Comparison of ENCODE assay signal across 8 mouse cellular contexts in genomic region chr10:43174326-43175155, GRCm38 (mm10). TPM values are rescaled to one million over a fixed set of nuclear protein-coding genes. Genes with fewer than 3 reads are reported as not detected.
DNase-seq lines count a peak whose midpoint lies in the region; ATAC-seq lines count a peak whose summit lies in the region.

Sobp (minus strand) TSS chr10:43174530.
9030612E09Rik (plus strand) TSS chr10:43174704.

- WGBS in forebrain, embryonic 14.5 days = under 1% methylated on average over 47 of the region's 91 CpGs
- under 1% methylated on average over 86 of the region's 91 CpGs for WGBS in heart, embryonic 16.5 days
- under 1% methylated on average over 81 of the region's 91 CpGs for WGBS in liver, embryonic 15.5 days (ENCODE audit: insufficient replicate concordance)

- no peaks in the 10 kb centered on the region for H3K27me3 ChIP-seq in forebrain, embryonic 14.5 days (replicated peaks; ENCODE audit: control insufficient read depth, insufficient read depth, low read length)
- H3K27me3 ChIP-seq in heart, embryonic 16.5 days (ENCODE audit: control insufficient read depth, insufficient read depth, low read length) = peaks cover 9% of the 10 kb centered on the region
- peaks cover 94% of the 10 kb centered on the region for H3K27me3 ChIP-seq in liver, embryonic 15.5 days

- peak within 1 kb of the TSS; percentile 96 for H3K27ac ChIP-seq in forebrain, embryonic 14.5 days (ENCODE audit: low read depth, low read length)
- H3K27ac ChIP-seq in heart, embryonic 16.5 days (ENCODE audit: low read length) = peak within 1 kb of the TSS; percentile 75
- no peak within 1 kb of the TSS for H3K27ac ChIP-seq in liver, embryonic 15.5 days (replicated peaks)

- H3K4me3 ChIP-seq in forebrain, embryonic 14.5 days (ENCODE audit: low read depth, low read length) = peak within 1 kb of the TSS; percentile 85
- H3K4me3 ChIP-seq in heart, embryonic 16.5 days (ENCODE audit: low read length) = peak within 1 kb of the TSS; percentile 88
- H3K4me3 ChIP-seq in liver, embryonic 15.5 days (replicated peaks) = peak within 1 kb of the TSS; percentile 50

- no peaks in the 10 kb centered on the region for H3K36me3 ChIP-seq in forebrain, embryonic 14.5 days (ENCODE audit: control insufficient read depth, insufficient read depth, low read length)
- no peaks in the 10 kb centered on the region for H3K36me3 ChIP-seq in heart, embryonic 16.5 days (ENCODE audit: control insufficient read depth, insufficient read depth)
- no peaks in the 10 kb centered on the region for H3K36me3 ChIP-seq in liver, embryonic 15.5 days (replicated peaks)

- peaks cover 25% of the 10 kb centered on the region for H3K4me1 ChIP-seq in forebrain, embryonic 14.5 days (ENCODE audit: control insufficient read depth, insufficient read depth, low read length)
- H3K4me1 ChIP-seq in heart, embryonic 16.5 days (ENCODE audit: control insufficient read depth, insufficient read depth, low read length) = peaks cover 11% of the 10 kb centered on the region
- H3K4me1 ChIP-seq in liver, embryonic 15.5 days (replicated peaks) = peaks cover 5% of the 10 kb centered on the region; the same call in 1 of the 2 replicates

- ATAC-seq in forebrain, embryonic 14.5 days = peak; percentile 90
- peak; percentile 86 for ATAC-seq in heart, embryonic 16.5 days (replicated peaks; ENCODE audit: extremely low read depth, insufficient read depth, low FRiP score)
- no peak for ATAC-seq in liver, embryonic 15.5 days (ENCODE audit: insufficient read depth)
- no peak for ATAC-seq in megakaryocyte-erythroid progenitor cell, adult 5-6 weeks (replicated peaks; ENCODE audit: low FRiP score, low TSS enrichment, poor library complexity, severe bottlenecking)

- H3K9ac ChIP-seq in forebrain, embryonic 14.5 days (ENCODE audit: low read length) = peak within 1 kb of the TSS; percentile 93
- peak within 1 kb of the TSS; percentile 81 for H3K9ac ChIP-seq in heart, embryonic 16.5 days (ENCODE audit: low read length)
- H3K9ac ChIP-seq in liver, embryonic 15.5 days = no peak within 1 kb of the TSS

- H3K4me2 ChIP-seq in forebrain, embryonic 14.5 days (ENCODE audit: low read length) = peak within 1 kb of the TSS; percentile 92
- peak within 1 kb of the TSS; percentile 81 for H3K4me2 ChIP-seq in heart, embryonic 16.5 days (ENCODE audit: low read depth, low read length)
- peak within 1 kb of the TSS; percentile 71 for H3K4me2 ChIP-seq in liver, embryonic 15.5 days

- no peaks in the 10 kb centered on the region for H3K9me3 ChIP-seq in forebrain, embryonic 14.5 days (replicated peaks; ENCODE audit: control insufficient read depth, low read length)
- H3K9me3 ChIP-seq in heart, embryonic 16.5 days (replicated peaks; ENCODE audit: control insufficient read depth, low read length) = no peaks in the 10 kb centered on the region
- H3K9me3 ChIP-seq in liver, embryonic 15.5 days (replicated peaks) = no peaks in the 10 kb centered on the region

- DNase-seq in MN1 (ENCODE audit: low spot score) = peak; percentile 90
- DNase-seq in cerebellum, adult 11 months = peak; percentile 78
- DNase-seq in forebrain, embryonic 14.5 days (ENCODE audit: low spot score) = peak; percentile 91
- DNase-seq in layer of hippocampus, adult 18-20 months (ENCODE audit: low spot score in 2 of 2) = peak; percentile 82 to 84
- peak; percentile 84 for DNase-seq in retina, postnatal 1 day

RNA-seq across cellular contexts. Expression of gene Sobp, which starts in this region (rescaled TPM):
- polyA plus RNA-seq in forebrain, embryonic 14.5 days (2014; fragmentation: Nextera tagmentation; extraction: Ambion mirVana) = 12.8 and 14.5 TPM in 2 replicates
- polyA plus RNA-seq in heart, embryonic 16.5 days (2015; fragmentation: Nextera tagmentation; extraction: Ambion mirVana) = 1.9 and 2.0 TPM in 2 replicates
- total RNA-seq in layer of hippocampus, adult 18-20 months (2021) = 10 to 100 TPM; 81.7 to 82.8 TPM
- polyA plus RNA-seq in liver, embryonic 15.5 days (2015; fragmentation: Nextera tagmentation; extraction: Ambion mirVana) = 0.03 and 0.09 TPM in 2 replicates
- not detected in 2 replicates for total RNA-seq in megakaryocyte-erythroid progenitor cell, adult 5-6 weeks (2014; fragmentation: Nextera tagmentation)
- total RNA-seq in megakaryocyte-erythroid progenitor cell, adult 5-6 weeks (2017) = not detected in 2 replicates

RNA-seq across cellular contexts. Expression of gene 9030612E09Rik, which starts in this region (rescaled TPM):
- polyA plus RNA-seq in forebrain, embryonic 14.5 days (2014; fragmentation: Nextera tagmentation; extraction: Ambion mirVana) = 2.0 TPM in 2 replicates
- 0.69 and 0.92 TPM in 2 replicates for polyA plus RNA-seq in heart, embryonic 16.5 days (2015; fragmentation: Nextera tagmentation; extraction: Ambion mirVana)
- total RNA-seq in layer of hippocampus, adult 18-20 months (2021) = 1 to 10 TPM; 1.5 to 1.7 TPM
- polyA plus RNA-seq in liver, embryonic 15.5 days (2015; fragmentation: Nextera tagmentation; extraction: Ambion mirVana) = not detected in 2 replicates
- total RNA-seq in megakaryocyte-erythroid progenitor cell, adult 5-6 weeks (2014; fragmentation: Nextera tagmentation) = not detected in 2 replicates
- not detected in 2 replicates for total RNA-seq in megakaryocyte-erythroid progenitor cell, adult 5-6 weeks (2017)

Comparison
In these comparisons a context has a peak if more than half of its experiments do, and no peak if none do; other contexts are left out.
1. RNA of gene Sobp (total RNA-seq): 81.7 to 82.8 TPM in layer of hippocampus, adult 18-20 months; not detected in megakaryocyte-erythroid progenitor cell, adult 5-6 weeks; every median in the first group is over 10 times any median in the second.
2. ATAC-seq: peak in forebrain, embryonic 14.5 days (single experiment) and heart, embryonic 16.5 days (single experiment); none in liver, embryonic 15.5 days (single experiment) and megakaryocyte-erythroid progenitor cell, adult 5-6 weeks (single experiment).
3. Peak in every context shown above with its lines, with median percentiles within 50 percentile points of each other: DNase-seq, H3K4me2 ChIP-seq and H3K4me3 ChIP-seq.